Mouse (Mus musculus) limb, embryonic 10.5 days (tissue): ENCODE data around the gene Hpse. TPM values are rescaled to one million over a fixed set of nuclear protein-coding genes. Genes with fewer than 3 reads are reported as not detected.

Source experiments
- DNase-seq: peaks from one replicate; pipeline ENCODE4 v3.0.0-alpha.2; 2017; ENCODE audit warnings: low spot score
- H3K27ac ChIP-seq: fragments of 300-500 bp; sonication (generic); 2 replicates; pipeline ENCODE4 v1.5.1; 2016; ENCODE audit warnings: mild to moderate bottlenecking
- H3K27me3 ChIP-seq: fragments of 300-500 bp; sonication (generic); 2 replicates; pipeline ENCODE4 v1.6.1; 2016; ENCODE audit warnings: low read depth, mild to moderate bottlenecking; ENCODE audit not compliant: poor library complexity, severe bottlenecking
- H3K36me3 ChIP-seq: fragments of 300-500 bp; sonication (generic); 2 replicates; pipeline ENCODE4 v1.6.1; 2016; ENCODE audit warnings: mild to moderate bottlenecking, moderate library complexity
- H3K4me1 ChIP-seq: fragments of 300-500 bp; sonication (generic); 2 replicates; pipeline ENCODE4 v1.6.1; 2016
- H3K4me3 ChIP-seq: fragments of 300-500 bp; sonication (generic); 2 replicates; pipeline ENCODE4 v1.5.1; 2016; ENCODE audit warnings: mild to moderate bottlenecking, moderate library complexity
- H3K9me3 ChIP-seq: fragments of 300-500 bp; sonication (generic); replicated peaks from 2 replicates; pipeline ENCODE4 v1.6.1; 2016; ENCODE audit warnings: mild to moderate bottlenecking
- WGBS: fragments of 180-500 bp; shearing (Covaris S2); methylation state at CpG from one replicate; pipeline ENCODE4 v1.1.7; 2016; 5-methylcytosine and 5-hydroxymethylcytosine counted together
- polyA plus RNA-seq: library from polyadenylated mRNA; unstranded; fragments of >200 nt; fragmentation: Nextera tagmentation; extraction: Ambion mirVana; gene quantifications from 2 replicates; pipeline ENCODE4 v1.2.1, GENCODE M21; 2016

Hpse gene
- polyA plus RNA-seq, 1 experiment from 2014 or later = 2.3 TPM

GRCm38 (mm10) chr5:100716762-100717161, 2.8 kb downstream of the Hpse start:
- peaks cover 37% of the 10 kb centered on the region for H3K27me3 ChIP-seq
- H3K9me3 ChIP-seq = no peaks in the 10 kb centered on the region
- no peak overlapping the region for H3K27ac ChIP-seq
- H3K4me3 ChIP-seq = no peak overlapping the region
- DNase-seq = no peak
- no peaks in the 10 kb centered on the region for H3K36me3 ChIP-seq
- WGBS = 93% methylated on average over 15 of the region's 15 CpGs
- H3K4me1 ChIP-seq = peaks cover 14% of the 10 kb centered on the region

GRCm38 (mm10) chr5:100711219-100711618, 8.3 kb downstream of the Hpse start:
- 93% methylated on average over 6 of the region's 6 CpGs for WGBS
- Histone ChIP-seq H3K27me3 (no peaks in the 10 kb centered on the region), H3K36me3 (no peaks in the 10 kb centered on the region), H3K9me3 (no peaks in the 10 kb centered on the region), H3K4me3 (no peak overlapping the region), H3K27ac (peak overlapping the region; percentile 71), H3K4me1 (peaks cover 15% of the 10 kb centered on the region)
- no peak for DNase-seq

GRCm38 (mm10) chr5:100710012-100710411, 9.5 kb downstream of the Hpse start:
- H3K36me3 ChIP-seq = no peaks in the 10 kb centered on the region
- WGBS = 47% methylated on average over 2 of the region's 2 CpGs
- peak overlapping the region; percentile 71 for H3K27ac ChIP-seq
- peak; percentile 34 for DNase-seq
- no peaks in the 10 kb centered on the region for H3K27me3 ChIP-seq
- peaks cover 15% of the 10 kb centered on the region for H3K4me1 ChIP-seq
- H3K4me3 ChIP-seq = peak overlapping the region; percentile 6; the same call in 1 of the 2 replicates
- no peaks in the 10 kb centered on the region for H3K9me3 ChIP-seq

- Histone ChIP-seq H3K4me3 (no peak overlapping the region), H3K36me3 (no peaks in the 10 kb centered on the region), H3K4me1 (peaks cover 15% of the 10 kb centered on the region), H3K27ac (no peak overlapping the region), H3K9me3 (no peaks in the 10 kb centered on the region), H3K27me3 (no peaks in the 10 kb centered on the region)
- DNase-seq = no peak
- WGBS = 92% methylated on average over 6 of the region's 6 CpGs
Measured at GRCm38 (mm10) chr5:100709035-100709434, 10.5 kb downstream of the Hpse start.

DNA sequence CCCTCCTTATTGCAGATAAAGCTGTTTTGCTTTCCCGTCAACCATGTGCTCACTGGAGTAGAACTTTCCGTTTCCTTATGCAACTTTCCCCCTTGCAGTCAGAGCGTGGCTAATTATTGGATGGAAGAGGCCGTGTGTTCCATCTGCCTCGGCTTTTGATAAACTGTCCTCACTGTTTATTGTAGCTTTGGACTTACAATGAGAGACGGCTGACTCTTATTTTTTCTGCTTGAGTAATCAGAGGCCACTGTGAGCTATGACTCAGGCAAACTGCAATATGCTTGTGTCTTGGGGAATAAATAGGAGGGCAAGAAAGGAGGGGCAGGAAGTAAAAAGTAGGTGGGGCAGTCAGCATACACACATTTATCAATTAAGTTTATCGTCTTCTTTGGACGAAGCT, 12.8 kb downstream of the Hpse start:
- H3K27ac ChIP-seq = no peak overlapping the region
- WGBS = 89% methylated on average over 8 of the region's 8 CpGs
- no peaks in the 10 kb centered on the region for H3K36me3 ChIP-seq
- H3K4me1 ChIP-seq = peaks cover 15% of the 10 kb centered on the region
- DNase-seq = no peak
- no peaks in the 10 kb centered on the region for H3K27me3 ChIP-seq
- H3K4me3 ChIP-seq = no peak overlapping the region
- no peaks in the 10 kb centered on the region for H3K9me3 ChIP-seq

GRCm38 (mm10) chr5:100704272-100704671, 15.2 kb downstream of the Hpse start:
- Histone ChIP-seq H3K27ac (no peak overlapping the region), H3K4me3 (no peak overlapping the region), H3K4me1 (no peaks in the 10 kb centered on the region), H3K9me3 (no peaks in the 10 kb centered on the region), H3K27me3 (no peaks in the 10 kb centered on the region), H3K36me3 (no peaks in the 10 kb centered on the region)
- no peak for DNase-seq
- 92% methylated on average over 2 of the region's 2 CpGs for WGBS

GRCm38 (mm10) chr5:100702325-100702724, 17.2 kb downstream of the Hpse start:
- 92% methylated on average over 3 of the region's 3 CpGs for WGBS
- Histone ChIP-seq H3K4me1 (no peaks in the 10 kb centered on the region), H3K4me3 (no peak overlapping the region), H3K36me3 (no peaks in the 10 kb centered on the region), H3K27ac (no peak overlapping the region), H3K27me3 (no peaks in the 10 kb centered on the region), H3K9me3 (no peaks in the 10 kb centered on the region)
- DNase-seq = no peak

DNA sequence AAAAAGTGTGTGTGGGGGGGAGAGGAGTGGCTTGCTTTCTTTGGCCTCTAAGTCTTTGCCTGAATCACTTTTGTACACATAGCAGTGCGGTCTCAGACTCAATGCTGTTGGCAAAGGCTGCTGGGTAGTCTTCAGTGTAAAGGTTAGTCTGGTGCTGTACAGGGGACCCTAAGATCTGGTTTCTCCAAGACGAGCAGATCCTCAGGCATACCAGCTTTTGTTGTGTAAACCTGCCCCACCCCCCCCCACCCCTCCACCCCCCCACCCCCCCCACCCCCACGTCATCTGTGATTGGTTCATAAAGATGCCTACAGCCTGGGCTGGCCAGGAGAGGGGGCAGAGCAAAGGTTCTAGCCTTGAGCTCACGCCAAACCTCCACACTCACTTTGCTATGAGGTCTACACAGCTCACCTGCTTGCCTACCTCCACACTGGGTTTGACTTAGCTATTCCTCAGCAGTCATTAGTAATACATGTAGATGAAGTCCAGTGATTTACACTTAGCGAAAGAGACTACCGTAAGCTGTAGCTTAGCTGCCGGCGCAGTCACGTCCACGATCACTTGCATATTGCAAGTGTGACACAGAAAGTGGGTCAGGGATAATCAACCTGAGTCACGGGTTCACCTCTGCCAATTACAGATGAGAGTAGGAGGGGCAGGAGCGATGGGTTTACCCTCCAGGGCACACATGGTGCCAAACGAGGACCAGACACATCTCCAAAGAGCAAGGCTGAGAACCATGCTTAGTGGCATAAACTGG, 18.5 kb downstream of the Hpse start:
- no peak overlapping the region for H3K27ac ChIP-seq
- no peaks in the 10 kb centered on the region for H3K4me1 ChIP-seq
- H3K27me3 ChIP-seq = no peaks in the 10 kb centered on the region
- no peak for DNase-seq
- H3K4me3 ChIP-seq = no peak overlapping the region
- no peaks in the 10 kb centered on the region for H3K36me3 ChIP-seq
- WGBS = 81% methylated on average over 13 of the region's 13 CpGs
- H3K9me3 ChIP-seq = no peaks in the 10 kb centered on the region

DNA sequence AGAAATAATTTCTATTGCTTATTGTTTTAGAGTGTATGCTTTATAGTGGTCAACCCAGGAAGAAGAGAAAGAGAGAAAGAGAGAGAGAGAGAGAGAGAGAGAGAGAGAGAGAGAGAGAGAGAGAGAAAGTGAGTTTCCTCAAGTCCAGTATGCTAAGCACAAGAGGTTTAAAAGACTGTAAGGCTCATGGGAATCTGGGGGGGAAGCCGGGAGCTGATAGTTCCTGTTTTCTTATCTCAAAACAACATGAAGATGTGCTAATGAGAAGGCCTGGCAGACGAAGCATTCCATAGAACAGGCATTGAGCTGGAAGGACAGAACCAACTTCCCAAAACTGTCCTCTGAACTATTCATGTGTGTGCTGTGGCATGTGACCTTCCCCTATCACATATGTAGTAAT, 21.6 kb downstream of the Hpse start:
- DNase-seq = no peak
- Histone ChIP-seq H3K27me3 (no peaks in the 10 kb centered on the region), H3K27ac (no peak overlapping the region), H3K9me3 (no peaks in the 10 kb centered on the region), H3K36me3 (no peaks in the 10 kb centered on the region), H3K4me1 (no peaks in the 10 kb centered on the region), H3K4me3 (no peak overlapping the region)
- 78% methylated on average over 2 of the region's 2 CpGs for WGBS

GRCm38 (mm10) chr5:100697398-100697797, 22.1 kb downstream of the Hpse start:
- no peaks in the 10 kb centered on the region for H3K36me3 ChIP-seq
- H3K4me1 ChIP-seq = no peaks in the 10 kb centered on the region
- WGBS = 81% methylated on average over 2 of the region's 2 CpGs
- no peak overlapping the region for H3K27ac ChIP-seq
- H3K27me3 ChIP-seq = no peaks in the 10 kb centered on the region
- H3K9me3 ChIP-seq = no peaks in the 10 kb centered on the region
- no peak for DNase-seq
- no peak overlapping the region for H3K4me3 ChIP-seq

GRCm38 (mm10) chr5:100685631-100686030, 33.9 kb downstream of the Hpse start:
- Histone ChIP-seq H3K27me3 (no peaks in the 10 kb centered on the region), H3K9me3 (no peaks in the 10 kb centered on the region), H3K4me3 (no peak overlapping the region), H3K4me1 (no peaks in the 10 kb centered on the region), H3K36me3 (no peaks in the 10 kb centered on the region), H3K27ac (no peak overlapping the region)
- WGBS = 64% methylated on average over 4 of the region's 4 CpGs
- no peak for DNase-seq

- Histone ChIP-seq H3K4me3 (no peak overlapping the region), H3K4me1 (no peaks in the 10 kb centered on the region), H3K9me3 (no peaks in the 10 kb centered on the region), H3K36me3 (no peaks in the 10 kb centered on the region), H3K27ac (no peak overlapping the region), H3K27me3 (no peaks in the 10 kb centered on the region)
- 86% methylated on average over 6 of the region's 6 CpGs for WGBS
- no peak for DNase-seq
Measured at GRCm38 (mm10) chr5:100680542-100680933, 39.0 kb downstream of the Hpse start.

GRCm38 (mm10) chr5:100679911-100680541, 39.5 kb downstream of the Hpse start:
- no peaks in the 10 kb centered on the region for H3K4me1 ChIP-seq
- DNase-seq = no peak
- WGBS = 77% methylated on average over 18 of the region's 18 CpGs
- H3K27me3 ChIP-seq = no peaks in the 10 kb centered on the region
- no peaks in the 10 kb centered on the region for H3K9me3 ChIP-seq
- H3K27ac ChIP-seq = no peak overlapping the region
- H3K4me3 ChIP-seq = no peak overlapping the region
- no peaks in the 10 kb centered on the region for H3K36me3 ChIP-seq
